Mouse (Mus musculus) E14TG2a.4 (cell line): ENCODE measurements at regions not wholly inside any gene's neighbourhood (a gene's known extent, or its start where the extent isn't known, plus 50 kb on each side); places are given as distances from the start of the nearest gene placed in this dataset.

Experiments
- H3K27me3 ChIP-seq: 2 replicates; pipeline ENCODE4 v1.6.1; 2014; ENCODE audit warnings: low read length, control low read depth; ENCODE audit not compliant: insufficient read depth
- H3K36me3 ChIP-seq: 2 replicates; pipeline ENCODE4 v1.6.1; 2014; ENCODE audit warnings: low read length, control low read depth; ENCODE audit not compliant: insufficient read depth
- H3K4me1 ChIP-seq: replicated peaks from 2 replicates; pipeline ENCODE4 v1.6.1; 2014; ENCODE audit warnings: low read depth, low read length, control low read depth
- H3K4me3 ChIP-seq: replicated peaks from 2 replicates; pipeline ENCODE4 v1.5.1; 2014; ENCODE audit warnings: mild to moderate bottlenecking, low read length
- H3K9me3 ChIP-seq: 2 replicates; pipeline ENCODE4 v1.6.1; 2014; ENCODE audit warnings: low read length, control low read depth
- CTCF ChIP-seq: conservative IDR thresholded peaks from 2 replicates; pipeline ENCODE4 v1.5.1; 2014; ENCODE audit warnings: low read length
- NANOG ChIP-seq: IDR thresholded peaks from 2 replicates; pipeline ENCODE4 v1.6.1; 2014; ENCODE audit warnings: borderline replicate concordance, low read length, mixed read lengths
- POU5F1 ChIP-seq: IDR thresholded peaks from 2 replicates; pipeline ENCODE4 v1.6.1; 2014; ENCODE audit warnings: low read length, borderline replicate concordance

DNA sequence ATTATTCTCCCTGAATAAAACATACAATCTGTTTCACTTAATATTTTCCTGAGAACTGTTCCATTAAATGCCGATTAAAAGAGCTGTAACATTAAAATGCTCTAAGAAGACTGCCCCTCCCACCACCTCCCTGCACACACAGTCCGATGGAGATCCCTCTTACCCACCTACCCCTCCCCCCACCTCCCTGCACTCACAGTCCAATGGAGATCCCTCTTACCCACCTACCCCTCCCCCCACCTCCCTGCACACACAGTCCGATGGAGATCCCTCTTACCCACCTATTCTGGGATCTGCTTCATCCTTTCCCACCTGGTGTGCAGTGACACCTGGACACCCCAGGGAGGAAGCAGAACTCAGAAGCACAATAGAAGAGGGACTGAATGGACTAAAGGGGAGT lies 305.6 kb downstream of the Cps1 start:
- Histone ChIP-seq H3K27me3 (no peaks in the 10 kb centered on the region), H3K4me3 (no peak overlapping the region), H3K36me3 (no peaks in the 10 kb centered on the region), H3K4me1 (0 out of 2 replicates have a peak, but pooled peaks cover 2% of the 10 kb centered on the region), H3K9me3 (no peaks in the 10 kb centered on the region)
- TF ChIP-seq POU5F1 (no peak), NANOG (no peak), CTCF (no peak)

DNA sequence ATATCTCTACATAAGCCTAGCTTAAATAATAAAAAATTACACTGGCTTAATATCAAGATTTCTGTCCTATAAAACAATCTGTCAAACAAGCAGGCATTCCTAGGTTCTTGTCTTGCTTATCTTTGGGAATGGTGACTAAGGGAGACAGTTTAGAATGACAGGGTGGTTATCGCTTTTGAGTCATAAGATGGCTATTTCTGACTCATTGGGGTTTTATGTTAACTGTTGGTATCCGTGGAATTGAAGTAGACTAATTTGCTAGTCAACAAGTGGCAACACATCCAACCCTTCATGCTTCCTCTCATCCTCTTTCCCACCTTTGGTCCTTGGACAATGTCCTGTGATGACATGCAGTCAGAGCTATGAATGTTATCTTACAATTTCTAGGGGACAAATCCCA lies 328.0 kb downstream of the Cps1 start:
- no peak overlapping the region for H3K4me3 ChIP-seq
- no peaks in the 10 kb centered on the region for H3K4me1 ChIP-seq
- H3K36me3 ChIP-seq: no peaks in the 10 kb centered on the region
- TF ChIP-seq NANOG (no peak), CTCF (no peak), POU5F1 (no peak)
- H3K27me3 ChIP-seq: no peaks in the 10 kb centered on the region
- no peaks in the 10 kb centered on the region for H3K9me3 ChIP-seq

DNA sequence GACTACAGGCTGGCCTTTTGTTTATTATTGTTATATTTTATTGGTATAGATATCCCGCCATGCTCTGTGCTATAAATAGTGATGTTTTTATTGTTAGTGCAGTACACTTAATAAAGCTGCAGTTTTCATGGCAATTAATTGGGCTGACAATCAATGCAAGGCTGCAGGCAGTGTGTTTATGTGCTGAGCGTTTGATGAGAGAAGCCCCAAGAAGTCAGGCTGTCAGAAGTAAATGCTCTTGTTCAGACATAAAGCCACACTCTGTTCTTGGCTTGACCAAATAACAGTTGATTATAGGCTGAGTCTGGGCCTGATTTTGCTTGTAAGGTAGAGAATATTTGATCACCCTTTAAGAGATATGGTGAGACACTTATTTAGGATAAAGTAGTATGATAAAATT lies 341.4 kb downstream of the Cps1 start:
- Histone ChIP-seq H3K9me3 (peaks cover 9% of the 10 kb centered on the region), H3K4me3 (no peak overlapping the region), H3K27me3 (no peaks in the 10 kb centered on the region), H3K36me3 (no peaks in the 10 kb centered on the region), H3K4me1 (no peaks in the 10 kb centered on the region)
- no peak for TF ChIP-seq POU5F1

DNA sequence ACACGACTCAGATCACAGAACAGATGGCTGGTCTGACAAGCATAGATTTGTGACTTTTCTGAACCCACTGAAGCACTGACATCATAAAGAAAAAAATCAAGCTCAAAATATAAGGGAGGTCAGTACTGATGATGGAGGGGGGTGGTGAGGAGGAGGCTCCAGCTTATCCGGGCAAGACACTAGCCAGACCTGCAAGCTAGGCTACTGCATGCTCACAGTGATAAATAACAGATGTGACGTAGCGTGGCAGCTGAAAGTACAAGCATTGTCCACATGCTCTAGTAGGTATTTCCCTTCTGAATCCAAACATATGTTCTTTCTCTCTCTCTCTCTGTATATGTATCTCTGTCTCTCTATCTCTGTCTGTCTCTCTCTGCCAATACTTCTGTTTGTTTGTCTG lies 342.7 kb downstream of the Cps1 start:
- H3K9me3 ChIP-seq: peaks cover 3% of the 10 kb centered on the region; the same call in 1 of the 2 replicates
- no peaks in the 10 kb centered on the region for H3K36me3 ChIP-seq
- no peak for TF ChIP-seq NANOG
- no peak for TF ChIP-seq POU5F1
- no peak for TF ChIP-seq CTCF
- no peak overlapping the region for H3K4me3 ChIP-seq
- H3K27me3 ChIP-seq: no peaks in the 10 kb centered on the region
- H3K4me1 ChIP-seq: no peaks in the 10 kb centered on the region

DNA sequence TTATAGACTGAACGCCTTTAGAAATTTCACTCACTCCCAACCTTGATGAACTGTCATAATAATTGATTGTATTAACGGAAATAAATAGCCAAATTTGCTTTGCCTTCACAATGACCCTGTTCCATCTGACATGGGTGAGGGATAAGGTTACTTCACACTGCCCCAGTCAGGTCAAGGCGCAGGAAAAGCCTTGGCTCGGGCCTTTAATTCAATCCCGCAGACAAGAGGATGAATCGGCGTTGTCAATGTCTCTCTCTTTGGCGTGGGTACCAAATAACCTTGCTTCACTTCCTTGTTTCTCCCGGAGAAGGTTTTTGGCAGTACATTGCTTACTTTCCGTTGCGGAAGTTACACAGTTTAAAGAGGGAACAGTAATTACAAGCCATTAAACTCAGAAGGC lies 354.2 kb downstream of the Cps1 start:
- no peaks in the 10 kb centered on the region for H3K4me1 ChIP-seq
- TF ChIP-seq CTCF: no peak
- no peak for TF ChIP-seq POU5F1
- no peak for TF ChIP-seq NANOG
- no peaks in the 10 kb centered on the region for H3K9me3 ChIP-seq
- no peaks in the 10 kb centered on the region for H3K27me3 ChIP-seq
- no peaks in the 10 kb centered on the region for H3K36me3 ChIP-seq
- no peak overlapping the region for H3K4me3 ChIP-seq

DNA sequence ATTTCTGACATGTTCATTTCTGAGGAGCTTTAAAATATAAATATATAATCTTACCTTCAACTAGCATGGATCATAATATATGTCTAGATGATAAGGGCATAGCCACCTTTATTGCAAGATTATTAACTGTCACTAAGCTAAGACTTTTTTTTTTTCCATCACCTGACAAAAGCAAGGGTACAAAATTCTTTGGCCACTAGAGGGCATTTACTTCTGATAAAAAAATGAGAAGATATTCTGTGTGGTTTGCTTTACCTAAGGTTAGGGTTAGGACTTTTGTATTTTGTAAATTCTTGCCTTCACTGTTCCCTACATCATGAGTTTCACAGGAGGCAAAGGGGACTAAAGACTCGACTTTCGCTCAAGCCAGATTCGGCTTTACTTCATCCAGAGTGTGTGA lies 355.1 kb downstream of the Cps1 start:
- no peaks in the 10 kb centered on the region for H3K4me1 ChIP-seq
- H3K9me3 ChIP-seq: no peaks in the 10 kb centered on the region
- H3K4me3 ChIP-seq: no peak overlapping the region
- no peaks in the 10 kb centered on the region for H3K27me3 ChIP-seq
- peak; percentile 35 for TF ChIP-seq CTCF
- no peak for TF ChIP-seq NANOG
- H3K36me3 ChIP-seq: no peaks in the 10 kb centered on the region

DNA sequence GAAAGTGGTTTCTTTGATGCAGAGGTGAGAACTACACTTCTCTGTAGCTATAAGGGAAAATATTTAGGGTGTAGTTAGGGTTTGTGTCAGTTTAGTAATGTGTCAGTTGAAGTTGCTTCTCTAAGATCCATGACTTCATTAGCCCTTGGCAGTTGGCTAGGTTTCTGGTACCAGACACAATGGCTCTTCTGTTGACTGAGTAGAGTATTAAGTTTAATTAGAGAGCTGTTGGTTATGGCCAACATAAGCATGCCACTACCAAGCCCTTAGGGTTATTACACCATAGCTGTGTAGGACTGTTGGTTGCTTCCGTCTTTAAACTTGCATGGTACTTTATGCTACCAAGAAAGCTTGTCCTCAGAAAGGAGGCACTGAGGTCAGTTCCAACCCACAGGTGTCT lies 359.1 kb downstream of the Cps1 start:
- TF ChIP-seq POU5F1: no peak
- TF ChIP-seq CTCF: no peak
- TF ChIP-seq NANOG: no peak
- no peaks in the 10 kb centered on the region for H3K9me3 ChIP-seq
- no peaks in the 10 kb centered on the region for H3K27me3 ChIP-seq
- no peaks in the 10 kb centered on the region for H3K36me3 ChIP-seq
- H3K4me1 ChIP-seq: no peaks in the 10 kb centered on the region
- no peak overlapping the region for H3K4me3 ChIP-seq

DNA sequence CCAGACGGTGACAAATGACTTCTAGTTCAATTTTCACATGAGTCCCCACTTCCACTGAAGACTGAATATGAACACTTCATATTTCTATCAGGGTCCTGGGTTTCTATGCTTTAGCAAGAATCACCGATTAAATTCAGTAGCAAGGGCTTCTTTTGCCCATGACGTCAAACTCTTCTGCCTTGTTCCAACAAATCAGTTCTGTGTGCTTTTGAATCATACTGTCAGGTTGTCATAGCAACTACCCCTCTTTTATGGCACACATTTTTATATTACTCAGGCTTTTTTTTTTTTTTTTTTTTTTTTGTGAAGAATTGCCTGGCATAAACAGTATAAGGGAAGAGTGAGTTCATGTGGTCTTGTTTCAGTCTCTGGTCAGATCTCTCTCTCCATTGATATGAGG lies 381.3 kb downstream of the Cps1 start:
- Histone ChIP-seq H3K4me3 (no peak overlapping the region), H3K27me3 (no peaks in the 10 kb centered on the region), H3K9me3 (no peaks in the 10 kb centered on the region), H3K36me3 (no peaks in the 10 kb centered on the region), H3K4me1 (no peaks in the 10 kb centered on the region)
- no peak for TF ChIP-seq CTCF
- no peak for TF ChIP-seq POU5F1

DNA sequence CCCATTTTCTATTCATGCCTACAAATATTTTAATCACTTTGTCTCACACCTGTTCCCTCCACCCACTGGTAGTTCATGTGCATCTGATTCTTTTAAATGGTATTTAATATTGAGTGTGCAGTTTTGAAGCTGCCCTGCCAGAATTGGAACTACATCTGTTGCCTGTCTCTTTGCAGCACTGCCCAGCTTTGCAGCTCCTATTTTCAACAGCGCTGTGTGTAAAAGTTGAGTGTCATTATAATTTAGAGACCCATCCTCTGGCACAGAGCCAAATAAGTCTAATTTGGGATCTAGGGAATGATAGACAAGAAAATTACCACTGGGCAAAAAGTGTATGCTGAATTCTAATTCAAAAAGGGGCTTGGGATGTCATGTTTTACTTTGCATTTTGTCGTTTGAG lies 382.9 kb downstream of the Cps1 start:
- Histone ChIP-seq H3K27me3 (no peaks in the 10 kb centered on the region), H3K4me3 (no peak overlapping the region), H3K9me3 (no peaks in the 10 kb centered on the region), H3K4me1 (no peaks in the 10 kb centered on the region), H3K36me3 (no peaks in the 10 kb centered on the region)
- TF ChIP-seq POU5F1 (no peak), CTCF (no peak), NANOG (no peak)
